Mouse (Mus musculus) hindbrain, embryonic 15.5 days (tissue): ENCODE results near the gene Kazald1. TPM values are rescaled to one million over a fixed set of nuclear protein-coding genes. Genes with fewer than 3 reads are reported as not detected.

ENCODE experiments used
- ATAC-seq: fragments of 200-750 bp; cut with Nextera tagmentation; 2 replicates; pipeline ENCODE4 v1.8.0; 2017; ENCODE audit warnings: low read depth, moderate number of reproducible peaks, moderate TSS enrichment; ENCODE audit not compliant: low FRiP score
- H3K27ac ChIP-seq: fragments of 300-500 bp; sonication (generic); replicated peaks from 2 replicates; pipeline ENCODE4 v1.5.1; 2015; ENCODE audit warnings: mild to moderate bottlenecking, inconsistent platforms
- H3K27me3 ChIP-seq: fragments of 300-500 bp; sonication (generic); 2 replicates; pipeline ENCODE4 v1.6.1; 2015; ENCODE audit warnings: control low read depth, inconsistent platforms
- H3K36me3 ChIP-seq: fragments of 300-500 bp; sonication (generic); 2 replicates; pipeline ENCODE4 v1.6.1; 2015; ENCODE audit warnings: control low read depth, inconsistent platforms
- H3K4me1 ChIP-seq: fragments of 300-500 bp; sonication (generic); replicated peaks from 2 replicates; pipeline ENCODE4 v1.6.1; 2015; ENCODE audit warnings: control low read depth, inconsistent platforms
- H3K4me2 ChIP-seq: fragments of 300-500 bp; sonication (generic); 2 replicates; pipeline ENCODE4 v1.6.1; 2015; ENCODE audit warnings: moderate library complexity, mild to moderate bottlenecking, inconsistent platforms
- H3K4me3 ChIP-seq: fragments of 300-500 bp; sonication (generic); 2 replicates; pipeline ENCODE4 v1.5.1; 2015; ENCODE audit warnings: mild to moderate bottlenecking, inconsistent platforms
- H3K9ac ChIP-seq: fragments of 300-500 bp; sonication (generic); 2 replicates; pipeline ENCODE4 v1.6.1; 2015; ENCODE audit warnings: inconsistent platforms
- H3K9me3 ChIP-seq: fragments of 300-500 bp; sonication (generic); 2 replicates; pipeline ENCODE4 v1.6.1; 2016; ENCODE audit warnings: control low read depth, inconsistent platforms
- WGBS: fragments of 180-500 bp; shearing (Covaris S2); methylation state at CpG from one replicate; pipeline ENCODE4 v1.1.7; 2015; 5-methylcytosine and 5-hydroxymethylcytosine counted together
- polyA plus RNA-seq: library from polyadenylated mRNA; unstranded; fragments of >200 nt; fragmentation: Nextera tagmentation; extraction: Ambion mirVana; gene quantifications from 2 replicates; pipeline ENCODE4 v1.2.1, GENCODE M21; 2015

Kazald1 gene
- polyA plus RNA-seq, 1 experiment from 2014 or later = 2.6 TPM

DNA sequence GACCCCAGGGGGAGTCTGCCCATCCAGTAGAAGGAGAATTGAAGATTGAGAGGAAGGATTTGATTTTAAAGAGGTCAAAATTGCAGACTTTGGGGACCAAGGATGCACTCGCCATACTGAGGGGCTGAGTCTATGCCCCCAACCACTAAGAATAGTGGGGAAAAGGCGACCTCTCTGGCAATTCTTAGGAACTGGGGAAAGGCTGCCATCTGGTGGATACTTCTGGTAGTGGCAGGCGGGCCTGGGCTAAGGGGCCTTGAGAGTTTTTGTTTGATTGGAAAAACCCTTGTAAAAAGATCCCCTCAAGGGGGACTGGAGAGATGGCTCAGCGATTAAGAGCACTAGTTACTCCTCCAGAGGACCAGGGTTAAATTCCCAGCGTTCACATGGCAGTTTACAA lies 6.2 kb downstream of the Kazald1 start:
- peak overlapping the region; percentile 55 for H3K4me2 ChIP-seq
- no peak overlapping the region for H3K9ac ChIP-seq
- 0 out of 2 replicates have a peak overlapping the region, but pooled peaks have one; percentile 22 for H3K4me3 ChIP-seq
- ATAC-seq = no peak
- H3K9me3 ChIP-seq = no peaks in the 10 kb centered on the region
- peaks cover 28% of the 10 kb centered on the region for H3K4me1 ChIP-seq
- no peak overlapping the region for H3K27ac ChIP-seq
- peaks cover 94% of the 10 kb centered on the region for H3K27me3 ChIP-seq
- H3K36me3 ChIP-seq = no peaks in the 10 kb centered on the region
- WGBS = 1% methylated on average over 5 of the region's 5 CpGs

DNA sequence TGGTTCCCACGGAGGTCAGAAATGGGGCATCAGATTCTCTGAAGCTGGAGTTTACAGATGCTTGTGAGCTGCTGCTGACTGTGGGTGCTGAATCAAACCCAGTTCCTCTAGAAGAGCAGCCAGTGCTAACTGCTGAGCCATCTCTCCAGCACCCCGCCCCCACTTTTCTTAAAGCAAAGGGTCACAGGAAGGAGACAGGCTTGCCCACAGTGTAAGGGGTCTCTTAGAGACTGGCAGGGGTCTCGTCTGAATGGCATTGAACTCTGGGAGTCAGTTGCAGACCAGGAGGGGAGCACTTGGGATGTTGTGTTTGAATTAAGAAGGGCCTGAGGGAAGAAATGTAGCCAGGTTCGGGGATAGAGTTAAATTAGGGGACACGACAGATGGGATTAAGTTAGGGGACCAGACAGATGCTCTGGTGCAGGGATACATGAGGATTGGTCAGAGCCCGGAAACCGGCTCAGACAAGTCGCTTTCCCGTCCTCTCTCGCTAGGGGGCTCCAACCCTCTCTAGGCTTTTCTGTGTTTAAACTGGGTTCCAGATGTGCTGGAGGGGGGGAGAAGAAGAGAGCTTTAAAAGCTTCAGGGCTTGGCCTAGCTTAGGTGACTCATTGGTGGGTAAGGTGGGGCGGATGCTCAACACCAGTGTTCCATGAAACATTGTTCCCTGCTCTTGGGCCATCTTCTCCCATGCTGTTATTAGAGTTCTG lies 7.0 kb downstream of the Kazald1 start:
- no peak for ATAC-seq
- H3K27ac ChIP-seq = no peak overlapping the region
- no peaks in the 10 kb centered on the region for H3K9me3 ChIP-seq
- H3K4me1 ChIP-seq = peaks cover 21% of the 10 kb centered on the region
- no peaks in the 10 kb centered on the region for H3K36me3 ChIP-seq
- H3K9ac ChIP-seq = no peak overlapping the region
- H3K4me2 ChIP-seq = no peak overlapping the region
- H3K4me3 ChIP-seq = no peak overlapping the region
- H3K27me3 ChIP-seq = peaks cover 93% of the 10 kb centered on the region
- WGBS = 21% methylated on average over 11 of the region's 11 CpGs

DNA sequence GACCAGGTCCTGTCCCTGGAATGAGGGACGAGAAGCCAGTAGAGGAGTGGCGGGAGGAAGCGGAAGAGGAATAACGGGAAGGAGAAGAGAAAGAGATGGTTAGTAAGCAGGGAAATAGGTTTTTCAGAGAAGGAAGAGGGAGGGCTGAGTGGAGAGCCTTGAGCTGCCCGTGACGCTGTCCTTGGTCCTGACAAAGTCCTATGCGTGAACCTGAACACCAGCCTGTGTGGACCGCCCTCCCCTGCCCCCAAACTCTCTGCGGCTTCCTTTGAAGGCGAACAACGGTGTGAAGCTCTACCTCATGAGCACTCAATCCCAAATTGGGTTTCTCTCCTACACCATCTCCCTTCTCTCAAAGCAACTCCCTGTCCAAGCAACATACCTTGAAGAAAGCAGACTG lies 22.8 kb downstream of the Kazald1 start:
- Histone ChIP-seq H3K36me3 (no peaks in the 10 kb centered on the region), H3K4me3 (no peak overlapping the region), H3K9me3 (no peaks in the 10 kb centered on the region), H3K27ac (no peak overlapping the region), H3K4me1 (no peaks in the 10 kb centered on the region), H3K9ac (no peak overlapping the region), H3K27me3 (peaks cover 14% of the 10 kb centered on the region; the same call in 1 of the 2 replicates), H3K4me2 (no peak overlapping the region)
- 29% methylated on average over 11 of the region's 11 CpGs for WGBS
- ATAC-seq = no peak

DNA sequence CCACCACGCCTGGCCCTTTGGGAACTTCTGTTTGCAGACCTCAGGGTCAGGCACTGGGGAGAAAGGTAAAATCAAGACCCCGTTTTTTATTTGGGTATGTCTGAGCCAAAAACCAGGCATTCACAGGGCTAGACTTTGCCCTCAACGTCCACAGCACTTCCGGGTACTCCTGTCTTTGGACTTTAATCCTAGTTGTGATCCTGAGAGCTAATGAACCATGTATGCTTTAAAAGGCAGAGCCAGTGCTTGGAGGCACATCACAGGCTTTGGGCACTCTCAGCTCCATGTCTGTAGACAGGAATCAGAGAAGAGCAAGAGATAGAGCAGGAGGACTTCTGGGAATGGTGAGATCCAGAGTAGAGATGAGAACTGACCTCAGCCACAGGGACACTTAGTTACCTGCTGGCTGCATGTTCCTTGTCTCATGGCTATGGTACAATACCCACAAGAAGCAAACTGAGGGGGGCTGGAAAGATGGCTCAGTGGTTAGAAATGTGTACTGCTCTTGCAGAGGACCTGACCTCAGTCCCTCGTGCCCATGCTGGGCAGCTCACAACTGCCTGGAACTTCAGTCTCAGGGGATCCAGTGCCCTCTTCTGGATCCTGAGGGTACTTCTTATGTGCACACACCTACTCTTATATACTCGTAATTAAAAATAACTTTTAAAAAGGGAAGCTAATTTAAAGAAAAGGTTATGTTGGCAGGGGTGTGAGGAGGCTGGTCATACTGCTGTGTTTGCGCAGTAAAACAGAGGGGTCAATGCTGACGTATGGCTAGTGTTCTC lies 25.6 kb downstream of the Kazald1 start:
- Histone ChIP-seq H3K4me1 (0 out of 2 replicates have a peak, but pooled peaks cover 11% of the 10 kb centered on the region), H3K27me3 (peaks cover 18% of the 10 kb centered on the region; the same call in 1 of the 2 replicates), H3K4me3 (no peak overlapping the region), H3K9me3 (no peaks in the 10 kb centered on the region), H3K4me2 (no peak overlapping the region), H3K27ac (no peak overlapping the region), H3K36me3 (no peaks in the 10 kb centered on the region), H3K9ac (no peak overlapping the region)
- no peak for ATAC-seq
- 77% methylated on average over 8 of the region's 8 CpGs for WGBS

DNA sequence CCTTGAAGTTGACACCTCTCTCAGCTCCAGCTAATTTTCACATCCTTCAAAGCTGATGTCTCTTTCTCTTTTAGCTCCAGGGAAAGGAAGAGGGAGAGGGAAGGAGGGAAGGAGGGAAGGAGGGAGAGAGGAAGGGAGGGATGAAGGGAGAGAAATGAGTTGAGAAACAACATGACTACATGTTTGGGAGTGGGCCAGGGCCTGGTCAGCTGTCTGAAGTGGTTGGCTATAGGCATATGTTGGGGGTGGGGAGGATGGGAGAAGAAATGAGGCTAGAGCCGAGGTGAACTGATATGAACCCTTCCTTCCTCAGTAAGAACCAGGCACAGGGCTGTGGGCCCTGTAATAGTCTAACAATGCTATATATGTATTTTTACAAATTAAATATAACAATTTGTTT lies 30.6 kb downstream of the Kazald1 start:
- H3K4me1 ChIP-seq = 0 out of 2 replicates have a peak, but pooled peaks cover 14% of the 10 kb centered on the region
- no peaks in the 10 kb centered on the region for H3K9me3 ChIP-seq
- WGBS = 51% methylated on average over 1 of the region's 1 CpGs
- no peak overlapping the region for H3K4me2 ChIP-seq
- H3K27me3 ChIP-seq = peaks cover 10% of the 10 kb centered on the region; the same call in 1 of the 2 replicates
- no peaks in the 10 kb centered on the region for H3K36me3 ChIP-seq
- no peak overlapping the region for H3K4me3 ChIP-seq
- no peak overlapping the region for H3K27ac ChIP-seq
- H3K9ac ChIP-seq = no peak overlapping the region
- ATAC-seq = no peak

DNA sequence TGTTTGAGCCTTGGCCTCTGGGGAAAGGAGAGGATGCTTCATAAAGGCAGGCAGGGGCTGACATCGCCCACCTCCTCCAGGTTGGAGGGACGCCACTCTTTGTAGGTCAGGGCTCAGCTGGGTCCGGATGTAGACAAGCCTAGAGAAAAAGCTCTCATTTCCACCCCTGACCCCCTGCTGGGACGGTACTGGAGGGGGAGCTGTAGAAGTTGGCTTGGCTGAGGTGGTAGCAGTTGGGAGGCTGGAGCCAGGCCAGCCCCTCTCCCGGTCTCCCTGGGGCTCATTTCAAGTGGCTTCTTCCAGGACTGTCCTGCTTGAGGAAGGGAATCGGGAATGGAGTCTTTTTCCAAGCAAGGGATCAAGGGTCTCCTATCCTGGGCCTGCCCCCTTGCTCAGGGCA lies 31.6 kb downstream of the Kazald1 start:
- ATAC-seq = no peak
- H3K27me3 ChIP-seq = peaks cover 9% of the 10 kb centered on the region; the same call in 1 of the 2 replicates

DNA sequence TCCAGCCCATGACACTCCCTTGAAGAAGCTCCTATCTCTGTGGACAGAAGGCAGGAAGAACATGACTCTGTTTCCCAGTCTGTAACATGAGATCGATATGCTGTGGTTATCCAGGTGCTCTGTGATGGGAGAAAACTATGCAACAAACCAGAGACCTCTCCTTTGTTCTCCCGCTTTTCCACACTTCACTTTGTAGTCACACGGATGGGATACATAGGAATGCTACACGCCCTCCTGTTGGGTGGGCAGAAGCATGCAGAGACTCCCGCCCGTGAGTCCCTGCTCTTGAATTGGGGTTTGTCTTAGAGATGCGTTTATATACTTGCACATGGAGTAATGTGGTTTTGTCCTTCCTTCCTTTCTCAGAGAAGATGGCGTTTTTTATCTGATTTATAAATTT lies 35.6 kb downstream of the Kazald1 start:
- H3K36me3 ChIP-seq = no peaks in the 10 kb centered on the region
- no peak overlapping the region for H3K4me2 ChIP-seq
- no peak overlapping the region for H3K27ac ChIP-seq
- H3K4me1 ChIP-seq = 0 out of 2 replicates have a peak, but pooled peaks cover 9% of the 10 kb centered on the region
- H3K27me3 ChIP-seq = 0 out of 2 replicates have a peak, but pooled peaks cover 3% of the 10 kb centered on the region
- no peak for ATAC-seq
- H3K9ac ChIP-seq = no peak overlapping the region
- no peaks in the 10 kb centered on the region for H3K9me3 ChIP-seq
- no peak overlapping the region for H3K4me3 ChIP-seq
- 77% methylated on average over 8 of the region's 8 CpGs for WGBS

More for the DNA sequence above, 31.6 kb downstream of the Kazald1 start:
- H3K36me3 ChIP-seq = no peaks in the 10 kb centered on the region
- H3K4me2 ChIP-seq = no peak overlapping the region
- no peak overlapping the region for H3K4me3 ChIP-seq
- H3K9me3 ChIP-seq = no peaks in the 10 kb centered on the region
- H3K27ac ChIP-seq = no peak overlapping the region
- H3K4me1 ChIP-seq = 0 out of 2 replicates have a peak, but pooled peaks cover 14% of the 10 kb centered on the region
- no peak overlapping the region for H3K9ac ChIP-seq
- WGBS = 41% methylated on average over 6 of the region's 6 CpGs

DNA sequence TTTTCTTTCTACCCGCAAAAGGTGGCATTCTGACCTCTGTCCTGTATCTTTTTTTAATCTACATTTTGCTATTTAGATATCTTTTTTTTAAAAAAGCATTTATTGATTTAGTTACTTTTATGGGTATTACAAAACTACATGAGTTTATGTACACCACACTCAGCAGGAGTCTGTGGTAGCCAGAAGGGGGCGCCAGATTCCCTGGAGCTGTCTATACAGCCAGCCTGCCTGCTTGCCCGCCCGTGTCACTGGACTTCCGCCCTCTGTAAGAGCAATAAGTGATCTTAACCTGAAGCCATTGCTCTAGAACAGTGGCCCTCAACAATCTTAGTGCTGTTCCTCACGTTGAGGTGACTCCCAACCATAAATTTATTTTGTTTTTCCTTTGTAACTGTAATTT lies 37.4 kb downstream of the Kazald1 start:
- H3K36me3 ChIP-seq = no peaks in the 10 kb centered on the region
- H3K4me2 ChIP-seq = no peak overlapping the region
- no peak overlapping the region for H3K9ac ChIP-seq
- H3K27me3 ChIP-seq = 0 out of 2 replicates have a peak, but pooled peaks cover 6% of the 10 kb centered on the region
- H3K4me1 ChIP-seq = 0 out of 2 replicates have a peak, but pooled peaks cover 7% of the 10 kb centered on the region
- 86% methylated on average over 6 of the region's 6 CpGs for WGBS
- ATAC-seq = no peak
- H3K4me3 ChIP-seq = no peak overlapping the region
- H3K27ac ChIP-seq = no peak overlapping the region
- H3K9me3 ChIP-seq = no peaks in the 10 kb centered on the region

DNA sequence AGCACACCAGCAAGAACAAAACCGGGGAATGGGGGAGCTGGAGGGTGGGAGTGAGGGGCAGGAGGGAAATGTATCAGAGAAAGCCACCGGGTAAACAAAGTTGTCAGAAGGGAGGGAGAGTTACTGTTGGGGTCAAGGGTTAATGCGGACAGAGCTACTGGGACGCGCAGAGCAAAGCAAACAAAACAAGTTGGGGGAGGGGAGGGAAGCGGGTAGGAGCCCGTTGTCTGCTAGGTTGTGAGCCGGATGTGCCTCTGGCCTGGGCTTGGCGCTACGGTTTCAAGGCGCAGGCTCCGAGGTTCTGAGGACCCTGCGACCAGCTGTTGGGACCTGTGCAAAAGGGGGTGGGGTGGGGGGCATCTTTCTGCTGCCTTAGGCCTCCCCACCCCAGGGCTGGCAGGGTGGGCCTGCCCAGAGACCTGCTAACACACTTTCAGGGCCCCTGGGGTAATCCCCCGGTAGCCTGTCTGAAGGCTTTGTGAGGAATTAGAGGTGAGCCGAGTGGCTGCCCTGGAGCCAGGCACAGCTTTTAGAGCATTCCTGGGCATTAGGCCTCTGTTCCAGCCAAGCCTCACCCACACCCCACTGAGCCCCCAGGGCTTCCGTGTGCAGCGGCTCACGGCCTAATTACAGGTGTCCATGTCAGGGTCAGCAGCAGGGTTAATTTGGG lies 38.9 kb downstream of the Kazald1 start:
- Histone ChIP-seq H3K4me2 (no peak overlapping the region), H3K27me3 (0 out of 2 replicates have a peak, but pooled peaks cover 6% of the 10 kb centered on the region), H3K4me3 (no peak overlapping the region), H3K27ac (no peak overlapping the region), H3K9me3 (no peaks in the 10 kb centered on the region), H3K9ac (no peak overlapping the region), H3K4me1 (0 out of 2 replicates have a peak, but pooled peaks cover 7% of the 10 kb centered on the region), H3K36me3 (no peaks in the 10 kb centered on the region)
- no peak for ATAC-seq
- WGBS = 3% methylated on average over 18 of the region's 18 CpGs

DNA sequence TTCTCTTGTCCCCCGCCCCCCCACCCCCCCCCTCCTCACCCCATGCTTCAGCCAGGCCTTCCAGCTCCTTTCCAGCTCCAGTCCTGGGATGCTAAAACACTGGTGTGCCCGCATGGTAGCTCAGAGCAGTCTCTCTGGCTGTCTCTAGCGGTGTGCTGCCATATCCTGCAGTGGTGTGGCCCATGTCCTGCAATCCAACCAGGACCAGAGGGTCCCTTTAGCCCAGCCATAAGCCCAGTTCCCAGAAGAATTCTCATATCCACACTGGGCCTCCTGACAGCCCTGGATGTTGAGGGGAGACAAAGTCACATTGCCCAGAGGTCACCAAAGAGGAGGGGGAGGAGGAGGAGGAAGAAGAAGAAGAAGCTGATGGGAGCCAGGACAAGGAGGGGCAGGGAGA lies 39.7 kb downstream of the Kazald1 start:
- Histone ChIP-seq H3K27me3 (0 out of 2 replicates have a peak, but pooled peaks cover 6% of the 10 kb centered on the region), H3K9ac (no peak overlapping the region), H3K36me3 (no peaks in the 10 kb centered on the region), H3K27ac (no peak overlapping the region), H3K4me3 (no peak overlapping the region), H3K4me2 (no peak overlapping the region), H3K4me1 (0 out of 2 replicates have a peak, but pooled peaks cover 7% of the 10 kb centered on the region), H3K9me3 (no peaks in the 10 kb centered on the region)
- WGBS = 45% methylated on average over 3 of the region's 3 CpGs
- no peak for ATAC-seq

DNA sequence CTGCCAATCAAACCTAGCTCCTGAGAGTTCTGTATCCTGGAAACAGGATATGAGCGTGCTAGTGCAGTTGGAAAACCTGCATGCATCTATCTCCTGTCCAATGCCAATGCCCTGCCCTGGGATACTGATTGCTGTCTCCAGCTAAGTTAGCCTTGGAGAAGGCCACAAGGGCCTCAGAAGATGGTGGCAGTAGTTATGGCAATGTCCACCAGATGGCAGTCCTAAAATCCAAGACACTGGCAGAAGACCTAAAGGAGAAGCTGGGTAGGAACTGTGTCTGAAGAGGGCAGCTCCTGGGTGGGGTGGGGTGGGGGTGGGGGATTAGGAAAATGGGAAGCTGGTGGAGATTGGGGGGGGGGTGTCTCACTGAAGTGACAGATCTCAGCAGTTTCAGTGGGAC lies 41.8 kb downstream of the Kazald1 start:
- Histone ChIP-seq H3K4me2 (no peak overlapping the region), H3K27ac (no peak overlapping the region), H3K9ac (no peak overlapping the region), H3K4me1 (0 out of 2 replicates have a peak, but pooled peaks cover 7% of the 10 kb centered on the region), H3K4me3 (no peak overlapping the region), H3K27me3 (peaks cover 14% of the 10 kb centered on the region; the same call in 1 of the 2 replicates), H3K36me3 (no peaks in the 10 kb centered on the region), H3K9me3 (no peaks in the 10 kb centered on the region)
- 43% methylated on average over 1 of the region's 1 CpGs for WGBS
- no peak for ATAC-seq
